Mouse (Mus musculus) layer of hippocampus, postnatal 10 days (tissue): Measurements from ENCODE around the gene Nol10. TPM values are rescaled to one million over a fixed set of nuclear protein-coding genes. Genes with fewer than 3 reads are reported as not detected.
"Not testable (repeated sequence)": the region's sequence is repeated elsewhere in the genome, so short reads cannot be mapped to it uniquely, and the experiment has no call there.

Source experiments
- DNase-seq, 2 experiments: peaks; one replicate each; pipeline ENCODE4 v3.0.0; 2021; ENCODE audit warnings: low spot score in 2 of 2
- microRNA-seq, 2 experiments: library from miRNA; unstranded; fragments of <30 nt; microRNA quantifications; one replicate each; pipeline ENCODE4 v1.2.0; 2021
- total RNA-seq, 2 experiments: library from RNA; stranded (reverse); gene quantifications; 2 replicates each; pipeline ENCODE4 v1.2.3; 2021

Gene Nol10
- total RNA-seq, 2 experiments from 2014 or later: 22.7 to 22.8 TPM

DNA sequence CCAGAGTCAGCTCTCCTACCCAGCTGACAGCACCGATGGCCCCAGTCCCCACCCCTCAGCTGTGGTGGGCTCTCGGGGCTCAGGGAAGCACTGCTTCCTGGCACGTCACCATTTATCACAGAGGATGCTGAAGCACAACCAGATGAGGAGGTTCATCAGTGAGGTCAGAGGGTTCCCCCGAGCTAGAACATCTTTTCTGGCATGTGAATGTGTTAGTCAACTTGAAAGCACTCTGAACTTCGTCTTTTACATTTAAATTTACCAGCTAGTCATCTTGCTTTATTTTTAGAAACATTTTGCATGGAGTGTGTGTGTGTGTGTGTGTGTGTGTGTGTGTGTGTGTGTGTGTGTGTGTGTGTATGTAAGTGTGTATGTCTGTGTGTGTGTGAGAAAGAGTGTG lies 105.7 kb downstream of the Nol10 start:
- no peak for DNase-seq

DNA sequence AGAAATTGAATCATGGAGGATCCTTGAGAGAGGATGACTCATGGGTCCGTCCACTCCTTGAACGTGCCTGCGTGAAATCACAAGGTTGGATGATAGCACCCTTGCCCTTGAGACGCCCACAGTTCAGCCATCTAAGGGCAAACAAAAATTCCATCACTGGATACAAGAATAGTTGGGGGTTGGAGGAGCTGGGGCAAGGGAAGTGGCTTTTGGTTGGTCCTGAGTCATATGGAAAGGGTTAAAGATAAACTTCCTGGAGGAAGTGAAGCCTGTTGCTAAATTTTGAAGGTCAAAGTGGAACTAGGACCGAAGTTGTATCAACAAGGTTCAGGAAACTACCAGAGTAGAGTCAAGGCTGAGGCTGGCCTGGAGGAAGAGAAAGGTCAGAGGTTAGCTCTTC lies 106.8 kb downstream of the Nol10 start:
- no peak for DNase-seq

DNA sequence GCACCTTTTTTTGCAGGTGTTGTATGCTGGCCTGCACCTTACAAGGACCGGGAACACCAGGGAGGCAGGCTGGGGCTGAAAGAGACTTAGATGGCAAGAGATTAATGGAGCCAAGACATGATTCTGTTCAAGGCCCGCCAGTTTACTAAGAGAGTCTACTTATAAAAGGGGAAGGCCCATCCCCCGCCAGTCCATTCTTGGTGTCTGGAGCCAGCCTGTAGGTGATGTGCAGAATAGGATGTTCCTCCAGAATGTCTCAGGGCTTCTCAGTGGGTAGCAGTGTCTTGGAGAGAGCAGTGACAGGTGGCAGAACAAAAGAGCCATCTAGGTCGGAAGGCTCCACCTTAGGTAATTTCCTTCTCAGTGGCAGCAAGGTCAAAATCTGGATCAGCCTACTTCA lies 111.0 kb downstream of the Nol10 start:
- DNase-seq: not testable (repeated sequence)

DNA sequence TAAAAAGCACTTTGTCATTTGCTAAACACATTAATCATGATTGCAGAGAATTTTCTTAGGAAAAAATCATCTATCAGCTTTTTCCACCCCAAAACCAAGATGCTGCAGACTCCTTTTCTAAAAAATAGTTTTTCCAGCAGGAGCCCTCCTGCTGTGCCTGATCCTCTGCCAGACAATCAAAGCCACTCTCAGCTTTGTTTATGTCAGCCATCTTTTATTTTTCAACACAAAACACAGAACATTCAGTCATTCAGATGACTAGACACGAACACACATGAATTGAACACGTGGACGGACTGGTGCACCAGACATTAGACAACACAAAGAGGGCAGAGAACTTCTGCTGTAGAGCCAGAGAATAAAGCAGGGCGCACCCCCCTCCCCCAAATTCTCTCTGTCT lies 115.4 kb downstream of the Nol10 start:
- DNase-seq: no peak

DNA sequence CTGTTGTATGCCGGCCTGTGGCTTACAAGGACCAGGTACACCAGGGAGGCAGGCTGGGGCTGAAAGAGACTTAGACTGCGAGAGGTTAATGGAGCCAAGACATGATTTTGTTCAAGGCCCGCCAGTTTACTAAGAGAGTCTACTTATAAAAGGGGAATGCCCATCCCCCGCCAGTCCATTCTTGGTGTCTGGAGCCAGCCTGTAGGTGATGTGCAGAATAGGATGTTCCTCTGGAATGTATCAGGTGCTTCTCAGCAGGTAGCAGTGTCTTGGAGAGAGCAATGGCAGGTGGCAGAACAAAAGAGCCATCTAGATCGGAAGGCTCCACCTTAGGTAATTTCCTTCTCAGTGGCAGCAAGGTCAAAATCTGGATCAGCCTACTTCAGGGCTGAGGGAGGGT lies 116.3 kb downstream of the Nol10 start:
- DNase-seq: not testable (repeated sequence)

DNA sequence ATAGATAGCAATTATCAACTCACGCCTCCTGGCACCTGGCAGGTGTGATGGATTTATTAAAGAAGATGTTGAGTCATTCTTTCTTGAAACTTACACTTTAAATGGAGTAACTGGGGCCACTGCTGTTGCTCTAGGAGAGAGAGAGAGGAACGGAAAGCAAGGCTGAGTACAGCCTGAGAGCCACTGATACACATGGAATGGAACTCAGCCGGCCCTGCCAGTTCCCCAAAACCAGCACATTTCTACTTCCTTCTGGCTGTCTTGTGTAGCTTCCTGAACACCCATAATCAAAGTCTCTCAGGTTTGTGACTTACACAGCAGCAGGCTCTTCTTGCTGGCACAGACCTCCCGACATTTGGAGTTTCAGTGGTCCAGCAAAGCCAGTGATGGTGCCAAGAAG lies 118.5 kb downstream of the Nol10 start:
- no peak for DNase-seq

DNA sequence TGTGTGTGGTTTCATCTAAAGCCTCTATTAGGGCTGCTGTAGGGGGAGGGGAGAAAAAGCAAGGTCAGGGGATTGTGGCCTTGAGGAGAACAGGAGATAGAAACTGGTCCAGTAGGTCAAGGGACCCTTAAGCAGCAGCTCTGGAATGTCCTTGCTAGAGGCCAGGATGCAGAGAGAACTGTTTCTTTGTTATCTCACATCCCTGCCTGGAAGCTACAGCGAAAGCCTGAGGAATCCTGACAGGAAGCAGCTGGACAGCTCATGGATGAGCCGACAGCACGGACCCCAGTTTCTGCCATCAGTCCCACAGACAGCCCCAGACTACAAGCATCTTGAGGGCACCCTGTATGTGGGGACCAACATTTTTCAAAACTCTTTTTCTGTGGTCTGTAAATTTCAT lies 120.1 kb downstream of the Nol10 start:
- DNase-seq: no peak

DNA sequence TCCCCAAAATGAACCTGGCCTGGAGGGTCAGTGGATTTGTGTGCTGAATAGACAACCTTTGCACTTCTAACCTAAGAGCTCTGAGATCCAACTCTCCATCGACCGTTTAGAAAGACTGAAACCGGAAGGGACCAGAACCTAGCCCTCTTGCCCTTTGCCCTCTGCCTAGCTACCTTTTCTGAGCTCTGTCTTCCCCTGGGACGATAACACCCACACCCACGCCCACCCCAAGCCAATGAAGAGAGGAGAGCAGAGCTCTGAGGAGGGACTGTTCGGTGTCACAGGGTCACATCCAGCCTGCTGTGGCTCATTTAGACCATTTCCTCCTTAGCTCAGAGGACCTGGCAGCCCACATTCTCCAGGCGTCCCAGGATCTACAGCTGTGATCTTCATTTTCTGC lies 121.6 kb downstream of the Nol10 start:
- DNase-seq: no peak

DNA sequence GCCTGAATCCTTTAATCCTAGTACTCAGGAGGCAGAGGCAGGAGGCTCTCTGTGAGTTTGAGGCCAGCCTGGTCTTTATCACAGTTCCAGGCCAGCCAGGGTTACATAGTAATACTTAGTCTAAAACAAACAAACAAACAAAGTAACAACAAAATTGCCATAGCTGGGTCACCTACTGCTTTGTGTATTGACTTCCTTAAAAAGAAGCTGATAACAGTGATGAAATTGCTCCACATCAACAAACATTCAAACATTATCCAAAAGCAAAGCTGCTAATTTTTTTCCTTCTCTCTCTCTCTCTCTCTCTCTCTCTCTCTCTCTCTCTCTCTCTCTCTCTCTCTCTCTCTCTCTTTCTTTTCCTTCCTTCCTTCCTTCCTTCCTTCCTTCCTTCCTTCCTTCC lies 122.3 kb downstream of the Nol10 start:
- not testable (repeated sequence) for DNase-seq

DNA sequence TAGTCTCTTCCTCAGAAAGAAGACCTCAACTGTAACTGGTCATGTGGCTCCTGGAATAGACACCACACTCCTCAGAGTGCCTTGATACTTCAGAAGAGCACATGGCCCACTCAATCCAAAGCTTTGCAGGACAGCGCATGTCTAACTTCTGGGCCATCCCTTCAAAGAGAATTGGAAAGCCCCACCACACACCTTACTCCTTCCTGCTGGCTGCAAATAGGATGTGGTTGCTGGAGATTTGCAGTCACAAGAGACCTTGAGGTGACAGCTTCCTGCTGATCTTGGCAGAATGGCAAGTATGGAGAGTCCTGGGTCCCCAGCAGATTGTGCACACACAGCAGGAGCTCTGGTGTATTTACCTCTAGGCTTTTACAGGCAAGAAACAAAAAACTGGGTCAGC lies 123.1 kb downstream of the Nol10 start:
- no peak for DNase-seq

DNA sequence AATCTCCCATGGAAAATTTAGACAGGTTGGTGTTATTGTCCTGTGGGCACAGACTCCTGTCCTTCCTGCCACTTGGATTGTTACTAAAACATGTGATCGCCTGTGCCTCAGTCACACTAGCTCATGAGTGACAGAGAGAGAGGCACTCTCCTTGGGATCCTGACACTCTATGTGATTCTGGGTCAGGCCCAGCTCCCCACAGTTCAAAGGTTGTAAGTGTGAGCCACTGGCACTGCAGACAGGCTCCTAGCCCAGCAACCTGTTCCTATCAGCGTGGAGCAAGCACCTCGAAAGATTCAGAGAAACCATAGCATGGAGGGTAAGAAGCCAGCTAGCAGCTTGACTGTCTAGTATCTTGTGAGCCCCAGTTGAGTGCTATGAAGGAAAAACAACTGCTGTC lies 124.9 kb downstream of the Nol10 start:
- DNase-seq: no peak

DNA sequence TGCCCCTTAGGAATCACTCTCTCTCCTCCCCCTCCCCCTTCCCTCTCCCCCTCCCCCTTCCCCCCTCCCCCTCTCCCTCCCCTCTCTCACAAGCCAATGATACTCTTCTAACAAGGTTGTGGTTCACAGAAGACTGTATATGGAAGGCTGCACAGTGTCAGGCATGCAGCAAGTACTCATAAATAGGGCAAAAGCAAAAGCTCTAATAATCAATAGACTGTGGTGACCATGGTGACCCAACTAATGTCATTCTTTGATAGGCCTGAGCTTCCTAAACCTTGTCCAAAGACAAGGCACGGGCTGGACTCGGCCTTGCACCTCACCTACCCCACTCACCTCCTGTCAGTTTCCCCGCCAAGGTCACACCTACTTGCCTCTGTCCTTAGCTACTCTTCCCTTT lies 125.6 kb downstream of the Nol10 start:
- no peak for DNase-seq

DNA sequence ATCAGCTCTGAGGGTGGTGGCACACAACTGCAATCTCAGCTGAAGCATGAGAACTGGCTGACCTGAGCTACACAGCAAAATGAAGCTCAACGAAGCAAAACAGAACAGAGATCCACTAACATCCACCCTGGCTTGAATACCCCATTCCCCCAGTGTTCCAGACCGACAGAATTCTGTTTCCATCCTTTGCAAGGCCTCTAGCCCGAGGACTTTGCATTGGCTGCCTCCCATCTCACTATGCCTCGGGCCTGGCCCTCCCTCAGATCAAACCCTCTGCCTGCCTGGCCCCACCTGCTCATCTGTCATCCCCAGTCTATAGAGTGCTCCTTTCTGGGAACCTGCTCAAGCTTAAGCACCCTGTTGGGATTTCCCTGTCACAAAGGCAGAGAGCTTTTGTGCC lies 126.4 kb downstream of the Nol10 start:
- DNase-seq: no peak

DNA sequence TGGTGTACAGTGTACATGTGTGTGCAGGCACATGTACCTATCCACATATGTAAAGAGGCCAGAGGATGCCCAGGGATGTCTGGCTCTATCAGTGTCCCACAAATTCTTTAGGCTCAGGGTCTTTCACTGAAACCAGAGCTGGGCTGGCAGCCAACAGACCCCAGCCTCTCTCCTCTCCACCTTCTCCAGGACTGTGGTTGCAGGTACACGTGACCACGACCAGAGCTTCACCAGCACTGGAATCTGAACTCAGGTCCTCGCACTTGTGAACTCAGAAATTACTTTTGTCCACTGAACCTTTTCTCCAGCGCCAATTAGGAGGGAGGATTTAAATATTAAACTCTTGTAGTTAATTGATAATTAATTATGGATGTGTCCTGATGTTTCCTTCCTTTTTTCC lies 126.9 kb downstream of the Nol10 start:
- no peak for DNase-seq

DNA sequence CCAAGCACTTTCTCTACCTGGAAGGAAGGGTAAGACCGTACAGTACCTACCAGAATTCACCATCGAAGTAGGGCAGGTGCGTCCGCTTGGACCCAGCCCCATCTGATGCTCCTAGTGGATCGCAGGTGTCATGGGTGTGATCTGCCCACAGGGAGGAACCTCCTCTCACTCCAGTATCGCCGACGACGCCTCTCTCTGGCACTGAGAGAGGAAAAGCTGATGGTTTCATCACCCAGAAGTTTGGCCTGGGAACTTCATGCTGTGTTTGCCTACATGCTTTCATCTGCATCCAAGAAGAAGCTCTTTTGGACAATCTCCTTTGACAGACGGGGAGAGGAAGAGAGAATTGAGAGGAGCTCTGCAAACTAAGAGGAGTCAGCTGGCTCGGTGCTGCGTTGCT lies 129.9 kb downstream of the Nol10 start:
- no peak for DNase-seq

DNA sequence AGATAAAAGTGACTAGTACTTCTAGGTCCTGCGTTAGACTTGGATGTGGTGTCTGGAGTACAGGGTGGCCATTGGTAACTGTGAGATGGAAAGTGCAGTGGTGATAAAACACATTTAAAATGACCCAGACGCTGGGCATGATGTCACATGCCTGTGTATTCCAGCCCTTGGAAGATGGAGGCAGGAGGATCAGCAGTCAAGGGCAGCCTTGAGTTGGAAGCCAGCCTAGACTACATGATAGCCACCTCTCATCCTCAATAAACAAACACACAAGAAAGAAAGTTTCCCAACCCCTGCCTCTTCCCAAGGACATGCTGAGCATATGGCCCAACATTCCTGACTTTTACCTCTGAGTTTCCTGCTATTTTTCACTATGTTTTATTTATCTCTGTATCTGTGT lies 130.6 kb downstream of the Nol10 start:
- no peak for DNase-seq

Small RNA genes within 50 kb of the gene (microRNA-seq; reads per million reads assigned to microRNA genes)
- gene Mir3066: 4.7 to 7.1 reads per million in 2 experiments

Other genes starting within 250 kb of the Nol10 start
- gene Kcnf1, start 171.6 kb upstream of the Nol10 start, total RNA-seq: 10 to 100 TPM; 26.8 to 29.6 TPM
- 100 to 1,000 TPM; 119 to 129 TPM for gene Pdia6, start 81.9 kb upstream of the Nol10 start, total RNA-seq
- 1 to 10 TPM; 2.6 to 4.0 TPM for gene Atp6v1c2, start 19.1 kb upstream of the Nol10 start, total RNA-seq
- 10 to 100 TPM; 92.5 to 94.8 TPM for gene Odc1, start 196.3 kb downstream of the Nol10 start, total RNA-seq